8 mouse cellular contexts compared by ENCODE assay signal in genomic region chr13:100616181-100617087, GRCm38 (mm10). TPM values are rescaled to one million over a fixed set of nuclear protein-coding genes. Genes with fewer than 3 reads are reported as not detected.
A peak's percentile ranks its signal among the peaks of the same experiment; 100 is the strongest.
DNase-seq lines count a peak whose midpoint lies in the region; ATAC-seq and TF ChIP-seq lines count a peak whose summit lies in the region.

TSS of gene Marveld2 (minus strand) at chr13:100616971.

- TF ChIP-seq CTCF in spleen, adult 2 months (IDR thresholded peaks at IDR 0.05; ENCODE audit: extremely low read depth, insufficient read depth, insufficient read length, insufficient replicate concordance), result no peak

- no peaks in the 10 kb centered on the region for H3K27me3 ChIP-seq in intestine, embryonic 16.5 days (replicated peaks; ENCODE audit: control insufficient read depth, insufficient read depth, low read length)
- peaks cover 11% of the 10 kb centered on the region for H3K27me3 ChIP-seq in limb, embryonic 14.5 days (ENCODE audit: control insufficient read depth, insufficient read depth, low read length)
- H3K27me3 ChIP-seq in midbrain, embryonic 13.5 days, result peaks cover 28% of the 10 kb centered on the region
- H3K27me3 ChIP-seq in spleen, adult 2 months (ENCODE audit: control insufficient read depth, insufficient read depth, low read length), result no peaks in the 10 kb centered on the region

- peak within 1 kb of the TSS; percentile 69 for H3K4me3 ChIP-seq in intestine, embryonic 16.5 days (ENCODE audit: low read length)
- H3K4me3 ChIP-seq in limb, embryonic 14.5 days (replicated peaks; ENCODE audit: low read length), result peak within 1 kb of the TSS; percentile 53
- peak within 1 kb of the TSS; percentile 58 for H3K4me3 ChIP-seq in midbrain, embryonic 13.5 days (replicated peaks)
- peak within 1 kb of the TSS; percentile 85 for H3K4me3 ChIP-seq in spleen, adult 2 months (ENCODE audit: extremely low read depth, insufficient read depth, insufficient read length)

- whole genome bisulfite sequencing in intestine, embryonic 16.5 days, result 3% methylated on average over 69 of the region's 77 CpGs
- 2% methylated on average over 60 of the region's 77 CpGs for WGBS in limb, embryonic 14.5 days
- WGBS in midbrain, embryonic 13.5 days, result 1% methylated on average over 76 of the region's 77 CpGs
- 7% methylated on average over 74 of the region's 77 CpGs for WGBS in spleen, adult 2 months

- peak within 1 kb of the TSS; percentile 86 for H3K27ac ChIP-seq in intestine, embryonic 16.5 days (ENCODE audit: low read length)
- no peak within 1 kb of the TSS for H3K27ac ChIP-seq in limb, embryonic 14.5 days (replicated peaks; ENCODE audit: low read depth, low read length)
- H3K27ac ChIP-seq in midbrain, embryonic 13.5 days, result no peak within 1 kb of the TSS
- H3K27ac ChIP-seq in spleen, adult 2 months (ENCODE audit: insufficient read depth, low read length), result peak within 1 kb of the TSS; percentile 62

- peak within 1 kb of the TSS; percentile 77 for H3K9ac ChIP-seq in intestine, embryonic 16.5 days (ENCODE audit: low read depth, low read length)
- H3K9ac ChIP-seq in limb, embryonic 14.5 days (ENCODE audit: low read depth, low read length, severe bottlenecking), result peak within 1 kb of the TSS; percentile 47
- H3K9ac ChIP-seq in midbrain, embryonic 13.5 days (replicated peaks), result peak within 1 kb of the TSS; percentile 79

- peaks cover 4% of the 10 kb centered on the region; the same call in 1 of the 2 replicates for H3K36me3 ChIP-seq in intestine, embryonic 16.5 days (ENCODE audit: control insufficient read depth, insufficient read depth, low read length)
- H3K36me3 ChIP-seq in limb, embryonic 14.5 days (ENCODE audit: control insufficient read depth, insufficient read depth, low read length), result peaks cover 27% of the 10 kb centered on the region
- H3K36me3 ChIP-seq in midbrain, embryonic 13.5 days, result peaks cover 33% of the 10 kb centered on the region
- H3K36me3 ChIP-seq in spleen, adult 2 months (ENCODE audit: control insufficient read depth, insufficient read depth, low read length), result peaks cover 16% of the 10 kb centered on the region

- peak; percentile 96 for ATAC-seq in intestine, embryonic 16.5 days
- ATAC-seq in limb, embryonic 14.5 days (ENCODE audit: low FRiP score, low read depth), result peak; percentile 51; the same call in 1 of the 2 replicates
- peak; percentile 70 for ATAC-seq in midbrain, embryonic 13.5 days

- H3K9me3 ChIP-seq in intestine, embryonic 16.5 days (ENCODE audit: control insufficient read depth, low read length), result no peaks in the 10 kb centered on the region
- H3K9me3 ChIP-seq in limb, embryonic 14.5 days (ENCODE audit: control insufficient read depth, low read length), result no peaks in the 10 kb centered on the region
- H3K9me3 ChIP-seq in midbrain, embryonic 13.5 days, result no peaks in the 10 kb centered on the region

- no peak for TF ChIP-seq POLR2A in limb, embryonic 14.5 days (IDR thresholded peaks at IDR 0.05; ENCODE audit: borderline replicate concordance, extremely low read depth, insufficient read depth, insufficient read length)
- TF ChIP-seq POLR2A in spleen, adult 2 months (IDR thresholded peaks at IDR 0.05; ENCODE audit: low read depth, low read length), result no peak

- DNase-seq in adrenal gland, adult (ENCODE audit: inconsistent age in 2 of 2, low spot score in 1 of 2), result peak; percentile 34 to 72
- DNase-seq in adrenal gland, postnatal 4 days (ENCODE audit: low spot score in 2 of 2), result no peak
- peak; percentile 79 to 84 for DNase-seq in cerebellum, postnatal 36 days
- peak; percentile 24 to 38 for DNase-seq in gastrocnemius, postnatal 4 days (ENCODE audit: low spot score in 2 of 2)
- DNase-seq in limb, embryonic 14.5 days (ENCODE audit: low spot score), result no peak
- peak; percentile 14 to 66 for DNase-seq in spleen, adult 2 months (ENCODE audit: low read depth in 1 of 2, low spot score in 2 of 2)

- no peaks in the 10 kb centered on the region for H3K4me1 ChIP-seq in intestine, embryonic 16.5 days (ENCODE audit: control insufficient read depth, insufficient read depth, low read length)
- H3K4me1 ChIP-seq in limb, embryonic 14.5 days (ENCODE audit: control insufficient read depth, insufficient read depth, low read length), result no peaks in the 10 kb centered on the region
- peaks cover 9% of the 10 kb centered on the region for H3K4me1 ChIP-seq in midbrain, embryonic 13.5 days (replicated peaks)
- peaks cover 5% of the 10 kb centered on the region for H3K4me1 ChIP-seq in spleen, adult 2 months (ENCODE audit: control insufficient read depth, insufficient read depth, insufficient read length)

- peak within 1 kb of the TSS; percentile 65 for H3K4me2 ChIP-seq in intestine, embryonic 16.5 days (ENCODE audit: low read depth, low read length)
- peak within 1 kb of the TSS; percentile 93 for H3K4me2 ChIP-seq in limb, embryonic 14.5 days (replicated peaks; ENCODE audit: low read depth, low read length, severe bottlenecking)
- peak within 1 kb of the TSS; percentile 87 for H3K4me2 ChIP-seq in midbrain, embryonic 13.5 days (replicated peaks)

RNA-seq across cellular contexts. Expression of gene Marveld2, which starts in this region (rescaled TPM):
- 1 to 10 TPM; 2.6 to 4.4 TPM for total RNA-seq in adrenal gland, postnatal 4 days (2021)
- 1 to 10 TPM; 4.3 to 4.5 TPM for total RNA-seq in gastrocnemius, postnatal 4 days (2021)
- 29.5 and 31.6 TPM in 2 replicates for polyA plus RNA-seq in intestine, embryonic 16.5 days (2015; fragmentation: Nextera tagmentation; extraction: Ambion mirVana)
- polyA plus RNA-seq in limb, embryonic 14.5 days (2012; rRNA removed), result 3.6 and 3.9 TPM in 2 replicates
- polyA plus RNA-seq in limb, embryonic 14.5 days (2014; fragmentation: Nextera tagmentation; extraction: Ambion mirVana), result 5.8 and 6.8 TPM in 2 replicates
- polyA plus RNA-seq in midbrain, embryonic 13.5 days (2015; fragmentation: Nextera tagmentation; extraction: Ambion mirVana), result 1.5 and 2.3 TPM in 2 replicates
- 4.5 and 5.3 TPM in 2 replicates for polyA plus RNA-seq in spleen, adult 2 months (2012; rRNA removed)

Comparison
In these comparisons a context has a peak if more than half of its experiments do, and no peak if none do; other contexts are left out.
1. DNase-seq: peak in adrenal gland, adult (2 of 2), cerebellum, postnatal 36 days (2 of 2), gastrocnemius, postnatal 4 days (2 of 2) and spleen, adult 2 months (2 of 2); none in adrenal gland, postnatal 4 days (0 of 2) and limb, embryonic 14.5 days (single experiment).
2. H3K27ac ChIP-seq: peak in intestine, embryonic 16.5 days (single experiment) and spleen, adult 2 months (single experiment); none in limb, embryonic 14.5 days (single experiment) and midbrain, embryonic 13.5 days (single experiment).
3. Peak in every context shown above with its lines, with median percentiles within 50 percentile points of each other: ATAC-seq, H3K4me2 ChIP-seq, H3K4me3 ChIP-seq and H3K9ac ChIP-seq.